Mouse (Mus musculus) large intestine, adult 2 months (tissue): ENCODE measurements at regions not wholly inside any gene's neighbourhood (a gene's known extent, or its start where the extent isn't known, plus 50 kb on each side); places are given as distances from the start of the nearest gene placed in this dataset.

Experiments used
- DNase-seq: peaks from one replicate; pipeline ENCODE4 v3.0.0-alpha.2; 2012; ENCODE audit warnings: low read depth, low spot score
- WGBS: fragments of 180-500 bp; shearing (Covaris S2); methylation state at CpG from one replicate; pipeline ENCODE4 v1.1.7; 2018; 5-methylcytosine and 5-hydroxymethylcytosine counted together

DNA sequence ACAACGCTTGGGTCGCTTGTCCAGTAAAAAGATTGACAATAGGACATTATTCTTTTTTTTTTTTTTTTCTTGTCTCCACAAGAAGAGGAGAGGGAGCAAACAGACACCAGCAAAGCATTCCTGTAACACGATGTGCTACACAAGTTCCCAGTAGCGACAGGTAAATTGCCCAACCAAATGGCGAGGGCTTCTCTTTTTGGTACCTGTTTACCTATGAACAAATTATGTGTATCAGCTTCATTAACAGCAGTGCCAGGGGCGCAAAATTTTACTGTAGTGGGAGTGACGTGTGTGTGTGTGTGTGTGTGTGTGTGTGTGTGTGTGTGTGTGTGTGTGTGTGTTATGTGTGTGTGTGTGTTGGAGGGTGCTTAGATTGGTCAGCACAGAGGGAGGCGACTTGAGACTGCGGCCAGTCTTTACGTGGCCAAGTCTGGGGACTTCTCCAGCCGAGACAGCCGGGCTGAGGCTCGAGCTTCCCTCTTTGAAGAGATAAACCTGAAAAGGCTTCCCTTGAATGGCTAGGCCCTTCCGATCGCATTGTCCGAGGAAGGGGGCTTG, 226.4 kb downstream of the Mef2c start:
- 6% methylated on average over 16 of the region's 16 CpGs for WGBS
- no peak for DNase-seq

DNA sequence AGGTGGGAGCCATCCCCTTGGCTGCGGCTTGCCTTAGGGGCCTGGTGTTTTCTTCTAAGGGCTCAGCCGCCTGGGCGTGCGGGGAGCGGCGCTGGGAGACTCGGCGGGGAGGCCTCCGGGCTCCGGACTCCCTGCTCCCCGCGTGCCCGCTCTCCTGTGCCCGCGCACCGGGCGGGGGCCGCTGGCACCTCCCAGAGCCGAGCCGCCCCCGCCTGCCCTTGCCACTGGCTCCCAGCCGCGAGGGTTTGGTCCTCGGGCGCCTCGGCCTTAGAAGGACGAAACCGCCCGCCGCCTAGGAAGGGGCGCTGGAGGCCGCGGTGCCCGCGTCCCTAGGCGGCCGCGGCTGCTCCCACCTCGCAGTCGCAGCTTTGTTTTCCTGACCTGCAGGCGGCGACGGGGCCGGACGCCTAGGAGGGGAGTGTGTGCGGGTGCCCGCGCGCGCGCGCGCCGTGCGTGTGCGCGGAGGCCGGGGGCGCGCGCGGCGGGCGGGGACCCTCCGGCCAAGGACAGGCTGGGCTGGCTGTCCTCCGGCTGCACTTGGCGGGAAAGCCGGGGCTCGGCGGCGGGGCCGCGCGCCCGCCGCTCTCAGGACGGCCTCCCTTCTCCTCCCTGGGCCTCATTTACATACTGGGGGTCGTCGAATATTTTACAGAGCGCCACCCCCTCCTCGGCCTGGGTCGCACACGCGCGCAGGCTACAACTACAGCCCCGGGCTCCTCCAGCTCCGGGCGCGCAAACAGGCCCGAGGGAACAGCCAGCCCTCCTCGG, 227.1 kb downstream of the Mef2c start:
- WGBS = under 1% methylated on average over 91 of the region's 91 CpGs
- DNase-seq = no peak

DNA sequence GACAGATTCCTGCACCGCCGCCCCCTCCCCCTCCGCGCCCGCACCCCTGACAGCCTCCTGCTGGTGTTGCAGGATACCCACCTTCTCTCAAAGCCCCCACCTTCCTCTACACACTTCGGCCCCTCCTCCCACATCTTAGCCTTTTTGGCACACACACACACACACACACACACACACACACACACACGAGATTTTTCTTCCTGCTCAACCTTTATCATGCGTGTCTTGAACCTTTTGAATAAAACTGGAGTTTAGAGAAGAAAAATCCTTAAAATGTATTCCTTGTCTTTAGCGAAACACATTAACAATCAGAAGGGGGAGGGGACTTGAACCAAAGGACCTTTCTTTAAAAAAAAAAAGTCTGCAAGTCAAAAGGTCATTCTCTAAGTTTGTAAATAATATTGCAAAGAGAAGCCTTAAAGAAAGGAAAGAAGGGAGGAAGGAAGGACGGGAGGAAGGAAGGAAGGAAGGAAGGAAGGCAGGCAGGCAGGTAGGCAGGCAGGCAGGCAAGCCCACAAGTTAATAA, 227.7 kb downstream of the Mef2c start:
- WGBS = 3% methylated on average over 10 of the region's 10 CpGs
- DNase-seq = no peak

DNA sequence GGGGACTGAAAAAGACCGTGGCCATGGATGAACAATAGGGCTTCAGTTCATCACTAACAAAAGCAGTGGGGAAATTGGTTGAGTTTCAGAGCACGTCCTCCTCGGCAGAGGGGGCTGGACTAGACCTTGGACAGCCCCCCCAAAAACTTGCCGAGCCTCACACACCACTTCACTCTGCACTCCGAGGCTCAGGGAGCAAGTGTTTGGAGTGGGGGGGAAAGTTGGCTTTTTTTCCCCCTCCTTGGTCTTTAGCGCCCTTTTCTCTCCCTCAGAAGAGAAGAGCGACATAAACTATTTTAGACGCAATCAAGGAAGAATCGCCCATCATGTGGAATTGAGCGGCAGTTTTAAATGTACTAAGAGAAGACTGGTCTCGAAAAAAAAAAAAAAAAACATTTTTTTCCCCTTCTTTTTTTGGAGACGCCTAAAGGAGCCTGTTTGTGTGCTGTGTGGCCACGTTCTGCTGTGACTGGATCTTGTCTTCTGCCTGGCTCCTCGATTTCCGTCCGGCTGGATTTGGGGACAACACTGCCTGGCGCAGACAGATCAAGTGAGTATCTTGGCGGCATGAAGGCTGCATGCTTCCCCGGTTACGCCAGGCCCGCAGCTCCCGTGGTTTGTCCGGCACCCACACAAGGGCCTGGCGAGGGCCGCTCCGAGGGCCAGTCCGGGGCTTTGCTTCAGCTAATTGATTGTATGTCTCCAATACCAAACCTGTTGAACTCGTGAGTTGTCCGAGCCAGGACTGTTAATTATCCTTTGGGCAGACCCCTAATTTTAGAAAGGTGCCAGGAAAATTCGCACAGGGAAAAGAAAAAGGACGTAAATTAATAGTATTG, 228.7 kb downstream of the Mef2c start:
- 4% methylated on average over 31 of the region's 31 CpGs for WGBS

DNA sequence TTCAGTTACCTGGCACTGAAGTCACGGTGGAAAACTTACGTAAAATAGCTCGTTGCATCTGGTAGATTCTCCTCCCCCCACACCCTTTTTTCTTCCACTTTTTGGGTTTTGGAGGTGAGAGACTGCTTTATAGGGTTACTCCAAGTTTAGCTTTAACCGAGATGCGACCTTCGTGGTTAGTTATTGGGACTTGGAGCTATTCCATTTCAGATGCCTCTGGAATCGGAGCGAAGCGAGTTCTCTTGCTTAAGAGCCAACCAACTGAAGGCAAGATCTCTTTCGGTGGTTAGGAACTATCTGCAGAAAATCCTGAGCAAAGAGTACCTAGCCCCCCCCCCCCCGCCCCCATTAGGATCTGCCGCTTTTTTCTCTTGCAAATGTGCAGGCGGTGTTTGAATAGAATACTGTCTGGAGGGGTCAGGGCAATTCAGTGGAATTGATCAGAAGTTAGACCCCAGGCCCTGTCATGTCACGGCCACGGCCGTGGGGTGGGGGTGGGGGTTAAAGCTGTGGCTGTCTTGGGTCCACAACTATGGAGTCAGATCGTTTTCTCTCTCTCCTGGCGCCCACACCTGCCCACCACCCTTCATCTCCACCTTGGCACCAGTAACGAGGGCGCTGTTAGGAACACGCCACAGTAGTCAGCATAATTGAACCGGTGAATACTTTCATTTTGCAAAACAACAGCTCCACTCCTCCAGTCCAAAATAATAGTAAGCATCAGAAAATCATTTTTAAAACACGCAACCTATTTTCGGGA, 229.6 kb downstream of the Mef2c start:
- 8% methylated on average over 24 of the region's 24 CpGs for WGBS
- no peak for DNase-seq

More for the DNA sequence above, 228.7 kb downstream of the Mef2c start:
- no peak for DNase-seq

DNA sequence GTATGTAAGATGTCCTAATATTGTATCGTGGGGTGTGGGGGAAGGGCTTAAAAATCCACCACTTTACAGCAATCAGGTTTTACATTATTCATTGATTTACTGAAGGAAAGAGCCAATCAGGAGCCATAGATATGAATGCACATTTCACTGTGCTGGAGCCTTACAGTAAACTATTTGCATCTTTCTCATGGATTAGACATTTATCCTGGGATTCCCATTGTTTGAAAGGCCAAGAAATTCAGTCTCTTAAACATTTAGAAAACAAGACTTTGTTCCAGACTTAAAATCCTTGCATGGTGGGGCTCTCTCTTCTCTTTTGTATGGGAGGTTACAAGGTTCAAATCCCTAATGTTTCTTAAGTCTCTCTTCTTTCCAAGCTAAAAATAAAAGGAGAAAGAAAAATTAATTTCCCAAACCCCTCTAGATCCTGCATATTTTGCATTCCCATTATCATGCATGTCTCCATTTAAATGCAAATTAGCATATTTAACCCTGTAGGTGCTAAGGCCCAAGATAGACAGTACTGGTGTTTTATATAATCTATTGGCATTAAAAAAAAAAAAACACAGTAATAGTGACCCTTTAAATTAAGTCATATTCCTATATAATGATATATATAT, 230.3 kb downstream of the Mef2c start:
- WGBS = 8% methylated on average over 1 of the region's 1 CpGs
- DNase-seq = no peak

DNA sequence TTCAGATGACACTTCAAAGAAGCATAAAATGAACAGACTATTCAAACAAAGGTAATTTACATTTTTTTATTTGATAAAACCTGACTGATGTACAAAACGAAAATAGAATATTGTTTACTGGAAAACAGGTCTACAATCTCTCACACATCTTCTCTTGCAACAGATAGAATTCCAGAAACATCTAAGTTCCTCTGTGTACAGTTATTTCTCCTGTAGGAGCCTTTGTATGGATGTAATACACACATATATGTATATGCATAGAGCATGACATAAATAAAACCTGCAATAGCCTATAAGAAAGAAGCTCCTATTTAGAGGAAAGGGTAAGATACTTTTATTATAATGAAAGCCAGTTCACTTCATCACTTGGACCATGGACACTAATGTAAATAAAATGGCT, 230.8 kb downstream of the Mef2c start:
- DNase-seq = no peak
- WGBS = 22% methylated on average over 1 of the region's 1 CpGs

DNA sequence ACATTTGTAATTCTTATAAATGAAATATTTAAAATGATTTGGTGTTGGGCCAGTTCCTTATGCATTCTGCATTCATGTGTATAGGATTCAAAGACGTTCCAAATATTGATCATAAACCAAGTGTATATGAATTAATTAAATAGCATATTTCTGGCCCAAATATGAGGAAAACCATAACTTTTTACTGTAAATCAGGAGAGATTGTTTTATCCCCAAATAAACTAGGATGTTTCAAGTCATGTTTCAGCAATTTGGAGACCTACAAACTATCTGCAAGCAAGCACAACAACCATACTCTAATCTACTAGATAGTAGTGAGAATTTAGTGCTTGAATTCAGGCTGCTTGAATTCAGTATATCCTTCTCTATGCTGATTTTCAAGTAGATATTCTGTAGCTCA, 231.3 kb downstream of the Mef2c start:
- 52% methylated on average over 1 of the region's 1 CpGs for WGBS
- DNase-seq = no peak

DNA sequence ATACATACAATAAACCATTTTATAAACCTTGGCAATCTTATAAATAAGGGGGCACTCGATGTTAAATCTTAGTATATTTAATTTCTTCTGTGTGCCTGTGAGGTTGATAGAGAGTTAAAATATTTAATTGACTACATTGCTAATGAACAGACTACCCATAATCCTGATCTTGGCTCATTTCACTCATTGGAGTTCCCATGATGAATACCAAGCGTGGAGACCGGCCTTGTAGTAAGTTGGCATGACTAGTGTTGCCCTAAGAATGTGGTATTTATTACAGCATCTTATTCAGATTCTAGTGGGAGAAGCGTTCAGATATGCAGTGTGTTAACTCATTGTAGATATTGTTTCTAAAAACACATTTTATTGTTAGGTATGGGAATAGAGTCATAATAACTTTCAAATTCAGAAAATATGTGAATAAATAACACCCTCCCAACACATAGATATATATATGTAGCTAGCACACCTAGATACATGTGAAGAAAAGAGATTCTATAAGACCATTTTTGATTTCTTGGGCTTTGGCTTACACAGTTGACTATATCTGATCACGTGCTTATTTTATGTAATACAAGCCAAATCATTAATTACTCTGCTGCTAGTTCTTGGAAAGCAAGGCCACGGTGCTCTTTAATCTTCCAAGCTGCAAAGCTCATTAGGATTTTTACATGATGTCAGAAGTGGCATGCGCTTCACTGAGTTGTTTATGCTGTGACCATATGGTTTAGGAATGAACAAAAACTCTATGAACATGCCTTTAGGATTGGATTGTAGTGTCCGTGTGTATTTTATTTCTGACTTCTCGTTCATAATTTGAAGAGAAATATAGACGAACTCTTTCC, 232.0 kb downstream of the Mef2c start:
- no peak for DNase-seq
- 59% methylated on average over 10 of the region's 10 CpGs for WGBS

DNA sequence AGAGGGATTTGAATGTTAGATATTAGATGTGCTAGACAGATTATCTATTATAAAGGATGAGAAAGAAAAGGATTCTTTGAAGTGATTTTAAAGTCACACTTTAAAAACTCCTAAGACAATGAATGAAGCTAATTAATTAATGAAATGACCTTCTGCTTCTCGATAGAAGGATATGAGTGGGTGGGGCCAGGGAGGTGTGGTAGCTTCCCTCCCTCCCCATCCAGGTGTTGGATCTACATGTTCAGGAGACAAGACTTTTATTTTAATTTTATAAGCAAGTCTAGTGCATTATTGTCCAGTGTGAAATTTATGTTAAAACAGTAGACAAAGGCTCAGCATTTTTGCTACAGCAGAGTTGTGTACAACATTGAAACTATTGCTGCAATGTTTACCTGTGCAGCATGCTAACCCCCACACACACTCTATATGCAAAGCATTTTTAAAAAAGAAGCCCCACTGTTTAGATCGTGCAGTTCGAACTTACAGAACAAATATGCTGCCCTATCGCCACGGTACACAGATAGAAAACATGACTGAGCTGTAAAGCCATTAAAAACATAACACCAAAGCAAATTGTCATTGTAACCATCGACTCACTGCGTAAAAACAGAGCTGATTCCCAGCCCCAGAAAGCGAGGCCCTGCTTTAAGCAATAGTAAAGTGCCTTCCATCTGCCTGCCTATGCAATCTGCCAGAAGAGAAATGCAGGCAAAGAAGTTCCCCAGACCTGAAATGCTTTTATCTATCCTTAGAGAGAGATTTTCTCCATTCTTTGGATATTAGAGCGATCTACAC, 233.4 kb downstream of the Mef2c start:
- no peak for DNase-seq
- 7% methylated on average over 9 of the region's 9 CpGs for WGBS

DNA sequence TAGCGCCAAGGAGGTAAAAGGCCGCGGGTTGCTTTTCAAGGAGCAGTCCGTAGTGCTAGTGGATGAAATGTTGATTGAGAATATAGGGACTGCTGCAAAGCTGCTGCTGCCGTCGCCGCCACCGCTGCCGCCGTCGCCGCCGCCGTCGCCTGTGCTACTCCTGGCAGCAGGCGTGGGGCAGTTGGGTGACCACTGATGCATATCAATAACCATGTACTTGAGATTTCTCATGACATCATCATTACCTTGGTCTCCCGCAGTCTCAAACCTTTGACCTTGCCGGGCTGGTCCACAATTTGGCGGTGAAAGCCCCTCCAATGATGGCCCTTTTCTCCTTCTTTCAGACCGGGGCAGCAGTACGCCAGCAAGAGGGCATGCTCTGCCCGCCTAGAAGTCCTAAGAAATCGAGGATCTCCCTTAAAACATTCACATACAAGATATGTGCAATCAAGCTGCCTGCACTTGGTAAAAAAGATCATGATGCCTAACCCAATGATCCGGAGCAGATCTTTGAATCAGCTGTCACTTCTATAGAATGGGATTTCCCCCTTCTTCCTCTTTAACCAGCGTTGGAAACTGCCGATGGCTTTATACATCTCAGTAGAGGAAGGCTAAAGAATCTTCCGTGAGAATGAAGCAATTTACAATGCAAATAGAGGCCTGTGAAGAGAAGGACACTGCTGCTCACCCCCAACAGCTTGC, 234.1 kb downstream of the Mef2c start:
- no peak for DNase-seq
- 4% methylated on average over 27 of the region's 27 CpGs for WGBS

DNA sequence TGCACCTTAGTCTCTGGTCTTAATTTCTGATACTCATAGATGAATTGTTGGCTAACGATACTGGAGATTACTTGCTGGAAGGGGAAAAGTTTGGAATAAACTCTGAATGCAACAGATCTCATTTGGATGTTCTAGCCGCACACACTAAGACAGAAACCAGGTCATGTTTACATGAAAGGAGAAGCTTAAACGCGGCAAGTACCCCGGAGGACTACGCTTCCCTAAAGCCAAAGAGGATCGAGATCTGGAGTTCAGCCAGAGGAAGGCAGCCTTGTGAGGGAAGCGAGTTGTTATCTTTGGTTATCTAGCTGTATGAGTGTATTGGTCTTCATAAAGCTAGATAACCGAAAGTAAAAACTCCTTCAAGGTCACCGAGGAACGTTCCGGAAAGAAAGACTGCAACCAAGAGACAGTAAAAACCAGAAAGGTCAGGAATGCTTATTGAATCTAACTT, 234.7 kb downstream of the Mef2c start:
- 4% methylated on average over 12 of the region's 12 CpGs for WGBS
- DNase-seq = no peak

DNA sequence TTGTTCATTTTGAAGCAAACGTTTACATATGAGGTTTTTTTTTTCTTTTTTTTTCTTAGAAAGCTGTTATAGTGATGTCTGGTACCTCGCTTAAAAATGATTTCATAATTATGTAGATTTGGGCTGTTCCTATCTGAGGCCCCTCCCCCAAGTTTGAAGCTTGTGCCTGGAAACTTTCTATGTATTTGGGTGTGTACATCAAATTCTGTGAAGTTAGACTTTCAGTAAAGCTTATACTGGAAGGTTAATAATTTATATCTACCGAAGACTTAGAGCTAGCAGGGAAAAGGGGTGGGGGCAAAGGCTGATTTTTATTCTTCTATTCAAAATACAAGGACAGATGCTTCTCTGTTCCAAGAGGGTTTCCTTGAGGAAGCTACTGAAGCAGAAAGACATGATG, 235.3 kb downstream of the Mef2c start:
- no peak for DNase-seq
- WGBS = 11% methylated on average over 3 of the region's 3 CpGs

DNA sequence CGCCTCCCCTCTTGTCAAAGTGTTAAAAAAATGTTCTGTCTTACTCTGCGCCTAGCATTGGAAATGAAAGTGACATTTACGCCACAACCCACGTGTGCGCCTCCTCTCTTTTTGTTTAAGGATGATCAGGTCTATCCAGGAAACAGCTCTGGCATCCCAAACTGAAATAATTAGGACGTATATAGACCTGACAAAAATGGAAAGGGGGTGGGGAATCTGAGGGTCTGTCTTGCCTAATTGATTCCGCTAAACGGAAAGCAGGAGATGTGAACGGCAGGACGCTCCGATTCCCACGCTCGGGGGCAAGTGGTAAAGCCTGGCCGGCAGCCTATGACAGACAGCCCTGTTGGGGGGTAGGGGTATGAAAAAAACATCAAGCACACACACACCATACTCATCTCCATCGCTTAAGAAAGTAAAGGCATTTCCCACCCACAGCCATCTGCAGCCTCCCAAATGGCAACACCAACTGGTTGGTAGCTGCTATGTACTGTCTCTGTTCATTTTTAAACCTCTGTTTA, 235.8 kb downstream of the Mef2c start:
- WGBS = 9% methylated on average over 15 of the region's 15 CpGs
- DNase-seq = no peak

DNA sequence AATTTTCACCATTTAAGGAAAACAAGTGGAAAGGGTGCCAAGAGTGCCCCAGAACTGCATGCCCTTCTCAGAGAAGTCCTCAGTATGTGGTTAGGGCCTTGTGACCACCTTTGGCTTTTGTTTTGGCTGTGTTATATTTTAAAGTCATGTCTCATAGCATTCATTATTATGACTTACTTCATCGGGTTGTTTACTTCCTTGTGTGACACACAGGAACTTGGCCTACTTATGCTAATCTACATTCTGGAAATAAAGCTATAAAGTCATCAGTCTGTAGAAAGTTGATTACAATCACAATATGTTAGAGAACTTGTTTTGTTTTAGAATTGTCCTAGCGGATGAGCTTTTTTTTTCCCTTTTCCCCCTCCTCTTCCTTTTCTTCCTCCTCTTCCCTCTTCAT, 236.3 kb downstream of the Mef2c start:
- DNase-seq = no peak
- 33% methylated on average over 2 of the region's 2 CpGs for WGBS

DNA sequence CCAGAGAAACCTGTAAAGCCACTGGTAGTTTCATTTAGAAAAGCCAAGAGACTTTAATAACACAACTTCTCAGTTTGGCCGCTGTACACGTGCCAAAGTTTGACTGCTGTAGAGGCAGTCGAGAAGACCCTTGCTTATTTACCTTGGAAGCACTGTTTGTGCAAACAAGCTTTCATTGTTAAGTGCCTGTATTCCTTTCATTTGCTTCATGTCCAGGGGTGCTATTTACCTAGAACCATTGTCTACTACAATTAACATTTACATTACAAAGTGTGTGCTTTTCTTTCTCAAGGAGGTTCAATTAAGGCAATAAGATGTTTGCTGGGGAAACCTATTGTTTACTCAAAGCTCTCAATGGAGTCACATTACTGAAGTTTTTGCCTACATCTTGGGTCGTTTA, 236.9 kb downstream of the Mef2c start:
- no peak for DNase-seq
- WGBS = 29% methylated on average over 4 of the region's 4 CpGs

DNA sequence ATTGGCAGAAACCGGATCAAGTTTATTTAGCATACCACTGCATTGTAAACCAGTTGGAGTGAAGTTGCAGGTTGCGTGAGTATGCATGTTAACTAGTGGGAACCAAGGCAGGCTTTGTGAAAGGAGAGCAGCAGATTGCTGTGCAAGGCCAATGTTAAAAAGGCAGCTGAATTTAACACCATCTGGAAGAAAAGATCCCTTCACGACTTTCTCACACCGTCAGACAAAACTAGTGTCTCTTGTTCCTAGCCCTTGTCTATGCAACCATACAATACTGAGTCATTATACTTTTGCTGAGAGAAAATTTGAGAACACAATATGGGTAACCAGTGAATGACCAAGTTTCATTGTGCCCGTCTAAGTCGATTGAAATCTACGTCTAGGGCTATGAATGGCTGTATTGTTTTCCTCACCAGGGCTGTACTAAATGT, 237.8 kb downstream of the Mef2c start:
- WGBS = 35% methylated on average over 7 of the region's 7 CpGs
- DNase-seq = no peak
